Mouse (Mus musculus) neural tube, embryonic 12.5 days (tissue): ENCODE measurements around the gene Sfxn5. TPM values are rescaled to one million over a fixed set of nuclear protein-coding genes. Genes with fewer than 3 reads are reported as not detected.
A peak's percentile ranks its signal among the peaks of the same experiment; 100 is the strongest.

Source experiments
- ATAC-seq: fragments of 200-750 bp; cut with Nextera tagmentation; 2 replicates; pipeline ENCODE4 v1.8.0; 2017; ENCODE audit warnings: low read depth, mild to moderate bottlenecking, moderate TSS enrichment, moderate library complexity; ENCODE audit not compliant: low FRiP score
- H3K27ac ChIP-seq: fragments of 300-500 bp; sonication (generic); 2 replicates; pipeline ENCODE4 v1.5.1; 2016
- H3K27me3 ChIP-seq: fragments of 300-500 bp; sonication (generic); replicated peaks from 2 replicates; pipeline ENCODE4 v1.6.1; 2016; ENCODE audit warnings: mild to moderate bottlenecking
- H3K36me3 ChIP-seq: fragments of 300-500 bp; sonication (generic); 2 replicates; pipeline ENCODE4 v1.6.1; 2016; ENCODE audit warnings: mild to moderate bottlenecking
- H3K4me1 ChIP-seq: fragments of 300-500 bp; sonication (generic); 2 replicates; pipeline ENCODE4 v1.6.1; 2016
- H3K4me2 ChIP-seq: fragments of 300-500 bp; sonication (generic); replicated peaks from 2 replicates; pipeline ENCODE4 v1.6.1; 2016; ENCODE audit warnings: mild to moderate bottlenecking
- H3K4me3 ChIP-seq: fragments of 300-500 bp; sonication (generic); 2 replicates; pipeline ENCODE4 v1.5.1; 2016
- H3K9ac ChIP-seq: fragments of 300-500 bp; sonication (generic); 2 replicates; pipeline ENCODE4 v1.6.1; 2016; ENCODE audit warnings: mild to moderate bottlenecking
- H3K9me3 ChIP-seq: fragments of 300-500 bp; sonication (generic); 2 replicates; pipeline ENCODE4 v1.6.1; 2016; ENCODE audit warnings: mild to moderate bottlenecking
- WGBS: fragments of 180-500 bp; shearing (Covaris S2); methylation state at CpG from one replicate; pipeline ENCODE4 v1.1.7; 2016; 5-methylcytosine and 5-hydroxymethylcytosine counted together
- polyA plus RNA-seq: library from polyadenylated mRNA; unstranded; fragments of >200 nt; fragmentation: Nextera tagmentation; extraction: Ambion mirVana; gene quantifications from 2 replicates; pipeline ENCODE4 v1.2.1, GENCODE M21; 2016

Gene Sfxn5
- polyA plus RNA-seq, 1 experiment from 2014 or later, result 9.1 TPM

DNA sequence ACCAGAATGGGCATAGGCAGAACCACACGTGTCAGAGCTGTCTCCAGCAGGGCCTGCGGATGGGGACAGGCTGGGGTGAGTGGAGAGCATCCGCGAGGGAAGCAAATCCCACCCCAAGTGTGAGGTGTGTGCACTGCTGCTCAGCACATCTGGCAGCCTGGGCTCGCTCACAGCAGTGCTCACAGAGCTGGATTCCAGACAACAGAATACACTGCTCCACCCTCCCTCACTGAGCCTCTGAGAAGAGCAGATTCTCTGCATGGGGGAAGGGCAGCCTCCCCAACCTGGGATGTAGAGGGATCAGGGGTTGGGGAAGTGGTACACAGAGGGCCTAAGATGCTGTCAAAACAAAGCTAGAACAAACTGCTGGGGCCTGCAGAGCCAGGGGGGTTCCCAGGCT lies 98.4 kb downstream of the Sfxn5 start:
- peaks cover 7% of the 10 kb centered on the region; the same call in 1 of the 2 replicates for H3K27me3 ChIP-seq
- no peak overlapping the region for H3K9ac ChIP-seq
- 43% methylated on average over 5 of the region's 5 CpGs for WGBS
- no peak overlapping the region for H3K4me3 ChIP-seq
- no peaks in the 10 kb centered on the region for H3K9me3 ChIP-seq
- no peak overlapping the region for H3K4me2 ChIP-seq
- no peaks in the 10 kb centered on the region for H3K36me3 ChIP-seq
- H3K27ac ChIP-seq, result no peak overlapping the region
- peaks cover 9% of the 10 kb centered on the region for H3K4me1 ChIP-seq
- ATAC-seq, result no peak

GRCm38 (mm10) chr6:85232836-85233623 lies 100.2 kb downstream of the Sfxn5 start:
- no peak overlapping the region for H3K27ac ChIP-seq
- H3K4me1 ChIP-seq, result peaks cover 9% of the 10 kb centered on the region
- no peak overlapping the region for H3K4me2 ChIP-seq
- no peak for ATAC-seq
- H3K9me3 ChIP-seq, result no peaks in the 10 kb centered on the region
- H3K4me3 ChIP-seq, result no peak overlapping the region
- WGBS, result 19% methylated on average over 7 of the region's 7 CpGs
- no peaks in the 10 kb centered on the region for H3K36me3 ChIP-seq
- H3K27me3 ChIP-seq, result peaks cover 7% of the 10 kb centered on the region; the same call in 1 of the 2 replicates
- no peak overlapping the region for H3K9ac ChIP-seq

- Histone ChIP-seq H3K4me2 (no peak overlapping the region), H3K4me3 (no peak overlapping the region), H3K27ac (no peak overlapping the region), H3K4me1 (peaks cover 9% of the 10 kb centered on the region), H3K27me3 (peaks cover 7% of the 10 kb centered on the region; the same call in 1 of the 2 replicates), H3K9ac (no peak overlapping the region), H3K9me3 (no peaks in the 10 kb centered on the region), H3K36me3 (no peaks in the 10 kb centered on the region)
- 31% methylated on average over 4 of the region's 4 CpGs for WGBS
- ATAC-seq, result peak; percentile 41; the same call in 1 of the 2 replicates
Measured at GRCm38 (mm10) chr6:85232045-85232444, 101.2 kb downstream of the Sfxn5 start.

- Histone ChIP-seq H3K4me1 (peaks cover 9% of the 10 kb centered on the region), H3K27ac (no peak overlapping the region), H3K9me3 (no peaks in the 10 kb centered on the region), H3K9ac (no peak overlapping the region), H3K36me3 (no peaks in the 10 kb centered on the region), H3K27me3 (peaks cover 7% of the 10 kb centered on the region; the same call in 1 of the 2 replicates), H3K4me2 (no peak overlapping the region; the same call in 1 of the 2 replicates), H3K4me3 (no peak overlapping the region)
- no peak; the same call in 1 of the 2 replicates for ATAC-seq
- WGBS, result 35% methylated on average over 6 of the region's 6 CpGs
Measured at GRCm38 (mm10) chr6:85231469-85231868, 101.8 kb downstream of the Sfxn5 start.

GRCm38 (mm10) chr6:85230762-85231161 lies 102.5 kb downstream of the Sfxn5 start:
- WGBS, result 76% methylated on average over 3 of the region's 3 CpGs

GRCm38 (mm10) chr6:85227520-85227919 lies 105.7 kb downstream of the Sfxn5 start:
- H3K27ac ChIP-seq, result no peak overlapping the region
- no peaks in the 10 kb centered on the region for H3K36me3 ChIP-seq
- no peak overlapping the region for H3K9ac ChIP-seq
- H3K4me3 ChIP-seq, result no peak overlapping the region
- H3K27me3 ChIP-seq, result no peaks in the 10 kb centered on the region; the same call in 1 of the 2 replicates
- no peaks in the 10 kb centered on the region for H3K9me3 ChIP-seq
- WGBS, result 70% methylated on average over 2 of the region's 2 CpGs
- H3K4me1 ChIP-seq, result peaks cover 17% of the 10 kb centered on the region
- no peak for ATAC-seq
- H3K4me2 ChIP-seq, result no peak overlapping the region

More at GRCm38 (mm10) chr6:85230762-85231161, 102.5 kb downstream of the Sfxn5 start:
- Histone ChIP-seq H3K4me1 (peaks cover 9% of the 10 kb centered on the region), H3K4me3 (no peak overlapping the region), H3K27me3 (peaks cover 7% of the 10 kb centered on the region; the same call in 1 of the 2 replicates), H3K9ac (no peak overlapping the region), H3K36me3 (no peaks in the 10 kb centered on the region), H3K27ac (no peak overlapping the region), H3K4me2 (no peak overlapping the region), H3K9me3 (no peaks in the 10 kb centered on the region)
- no peak for ATAC-seq

DNA sequence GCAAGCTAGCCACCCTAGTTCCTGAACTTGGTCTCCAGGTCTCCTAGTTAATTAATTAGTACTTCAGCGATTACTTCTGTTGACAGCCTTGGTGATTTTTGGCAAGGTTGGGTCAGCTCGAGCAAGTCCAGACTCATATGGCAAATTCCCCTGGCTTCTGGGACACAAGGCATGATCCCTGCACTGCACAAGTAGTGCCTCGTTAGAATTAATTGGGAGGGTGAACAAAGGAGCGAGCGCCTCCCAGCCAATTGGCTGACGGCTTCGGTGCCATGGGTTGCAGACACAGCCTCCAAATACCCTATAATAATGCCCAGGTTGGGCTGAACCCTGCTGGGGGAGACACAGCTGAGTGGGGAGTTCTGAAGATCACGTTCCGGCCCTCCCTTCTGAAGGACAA lies 106.7 kb downstream of the Sfxn5 start:
- WGBS, result 69% methylated on average over 9 of the region's 9 CpGs
- no peak overlapping the region for H3K27ac ChIP-seq

DNA sequence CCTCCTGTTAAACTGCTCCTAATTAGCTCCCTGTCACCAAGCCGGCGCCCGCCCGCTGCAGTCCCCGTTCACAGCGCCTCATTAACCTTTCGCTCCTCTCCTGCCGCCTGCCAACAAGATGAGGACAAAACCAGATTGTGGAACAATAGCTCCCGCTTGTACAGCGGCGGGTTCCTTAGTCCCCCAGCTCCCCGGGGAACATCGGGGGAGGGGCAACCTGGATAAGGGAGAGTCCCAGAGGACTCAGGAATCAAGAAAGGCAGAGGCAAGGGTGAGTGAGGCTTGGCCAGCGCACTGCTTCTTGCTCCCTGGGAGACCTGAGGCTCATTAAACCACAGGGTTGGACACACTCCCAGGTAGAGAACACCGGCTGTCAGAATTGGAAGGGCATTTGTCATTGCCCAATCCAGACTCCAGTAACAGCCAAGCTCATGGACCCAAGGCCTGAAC lies 108.8 kb downstream of the Sfxn5 start:
- H3K9ac ChIP-seq, result no peak overlapping the region
- H3K4me3 ChIP-seq, result no peak overlapping the region
- no peaks in the 10 kb centered on the region; the same call in 1 of the 2 replicates for H3K27me3 ChIP-seq
- no peaks in the 10 kb centered on the region for H3K36me3 ChIP-seq
- no peak for ATAC-seq
- no peaks in the 10 kb centered on the region for H3K9me3 ChIP-seq
- peaks cover 8% of the 10 kb centered on the region; the same call in 1 of the 2 replicates for H3K4me1 ChIP-seq
- no peak overlapping the region for H3K4me2 ChIP-seq
- H3K27ac ChIP-seq, result no peak overlapping the region
- 29% methylated on average over 15 of the region's 15 CpGs for WGBS

More for the DNA sequence above, 106.7 kb downstream of the Sfxn5 start:
- no peak for ATAC-seq
- Histone ChIP-seq H3K4me1 (peaks cover 11% of the 10 kb centered on the region), H3K9ac (no peak overlapping the region), H3K9me3 (no peaks in the 10 kb centered on the region), H3K27me3 (no peaks in the 10 kb centered on the region; the same call in 1 of the 2 replicates), H3K36me3 (no peaks in the 10 kb centered on the region), H3K4me2 (no peak overlapping the region), H3K4me3 (no peak overlapping the region)

DNA sequence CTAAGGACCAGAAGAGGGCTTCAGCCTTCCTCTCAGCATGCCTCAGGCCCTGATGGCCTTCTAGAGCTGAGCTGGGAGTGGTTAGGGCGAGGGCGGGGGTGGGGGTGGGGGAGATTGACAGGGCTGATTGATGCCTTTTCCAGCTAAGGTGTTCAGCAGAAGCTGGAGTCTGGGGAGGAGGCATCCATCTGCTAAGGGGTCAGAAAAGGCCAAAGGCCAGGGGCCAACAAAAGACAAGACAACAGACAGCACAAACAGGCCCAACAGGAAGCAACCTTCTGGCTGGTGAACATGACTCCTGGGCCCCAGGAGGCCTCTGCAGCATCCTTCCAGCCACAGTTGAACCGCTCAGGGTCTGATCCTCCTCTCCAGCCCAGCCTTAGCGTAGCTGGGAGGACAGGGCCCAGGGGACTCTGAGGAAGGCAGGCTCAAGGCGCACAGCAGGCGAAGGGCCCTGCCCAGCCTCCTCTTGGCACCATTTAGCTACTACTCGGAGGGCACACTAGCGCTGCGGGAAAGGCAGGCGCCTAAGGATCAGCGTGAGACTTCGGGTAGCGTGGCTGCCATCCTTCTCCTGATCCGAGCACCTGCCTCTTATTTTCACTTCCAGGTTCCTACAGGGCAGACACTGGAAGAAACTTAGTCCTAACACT lies 109.6 kb downstream of the Sfxn5 start:
- H3K4me2 ChIP-seq, result no peak overlapping the region
- no peak overlapping the region for H3K27ac ChIP-seq
- H3K9ac ChIP-seq, result no peak overlapping the region
- no peaks in the 10 kb centered on the region for H3K36me3 ChIP-seq
- H3K4me1 ChIP-seq, result peaks cover 16% of the 10 kb centered on the region; the same call in 1 of the 2 replicates
- no peaks in the 10 kb centered on the region; the same call in 1 of the 2 replicates for H3K27me3 ChIP-seq
- H3K9me3 ChIP-seq, result no peaks in the 10 kb centered on the region
- H3K4me3 ChIP-seq, result no peak overlapping the region
- ATAC-seq, result no peak
- WGBS, result 30% methylated on average over 14 of the region's 14 CpGs

GRCm38 (mm10) chr6:85222551-85222950 lies 110.7 kb downstream of the Sfxn5 start:
- WGBS, result 88% methylated on average over 10 of the region's 10 CpGs
- no peaks in the 10 kb centered on the region for H3K36me3 ChIP-seq
- no peaks in the 10 kb centered on the region; the same call in 1 of the 2 replicates for H3K27me3 ChIP-seq
- H3K27ac ChIP-seq, result no peak overlapping the region
- no peak overlapping the region for H3K4me2 ChIP-seq
- no peak for ATAC-seq
- H3K9ac ChIP-seq, result no peak overlapping the region
- peaks cover 16% of the 10 kb centered on the region; the same call in 1 of the 2 replicates for H3K4me1 ChIP-seq
- H3K9me3 ChIP-seq, result no peaks in the 10 kb centered on the region
- H3K4me3 ChIP-seq, result no peak overlapping the region

GRCm38 (mm10) chr6:85220917-85221316 lies 112.3 kb downstream of the Sfxn5 start:
- H3K4me2 ChIP-seq, result no peak overlapping the region
- H3K4me3 ChIP-seq, result no peak overlapping the region
- peaks cover 16% of the 10 kb centered on the region; the same call in 1 of the 2 replicates for H3K4me1 ChIP-seq
- H3K36me3 ChIP-seq, result no peaks in the 10 kb centered on the region
- no peak for ATAC-seq
- no peak overlapping the region for H3K27ac ChIP-seq
- WGBS, result 48% methylated on average over 4 of the region's 4 CpGs
- no peaks in the 10 kb centered on the region for H3K9me3 ChIP-seq
- no peaks in the 10 kb centered on the region; the same call in 1 of the 2 replicates for H3K27me3 ChIP-seq
- H3K9ac ChIP-seq, result no peak overlapping the region

DNA sequence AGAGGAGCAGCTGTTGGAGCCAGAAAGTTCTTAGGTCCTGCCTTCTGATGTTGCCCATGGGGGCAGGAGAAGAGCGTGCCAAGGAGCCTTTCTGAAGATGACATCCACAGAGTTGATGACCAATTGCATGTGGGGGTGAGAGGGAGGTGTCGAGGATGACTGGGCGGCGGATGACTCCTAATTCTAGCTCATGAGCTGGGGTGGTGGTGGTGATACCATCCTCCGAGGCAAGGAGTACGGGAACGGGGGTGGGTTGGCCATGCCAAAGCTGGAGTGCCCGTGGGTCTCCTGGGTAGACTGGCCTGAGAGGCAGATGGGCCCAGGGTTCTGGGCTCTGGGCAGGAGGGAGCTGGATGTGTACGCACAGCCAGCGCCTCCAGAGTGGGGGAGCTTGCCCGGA lies 113.5 kb downstream of the Sfxn5 start:
- no peak for ATAC-seq
- Histone ChIP-seq H3K27ac (no peak overlapping the region), H3K4me3 (no peak overlapping the region), H3K36me3 (no peaks in the 10 kb centered on the region), H3K27me3 (no peaks in the 10 kb centered on the region; the same call in 1 of the 2 replicates), H3K4me2 (no peak overlapping the region), H3K9me3 (no peaks in the 10 kb centered on the region), H3K9ac (no peak overlapping the region), H3K4me1 (peaks cover 16% of the 10 kb centered on the region; the same call in 1 of the 2 replicates)
- 98% methylated on average over 11 of the region's 11 CpGs for WGBS
